Mouse (Mus musculus) stomach, embryonic 14.5 days (tissue): Measurements from ENCODE around the gene Pld4. TPM values are rescaled to one million over a fixed set of nuclear protein-coding genes. Genes with fewer than 3 reads are reported as not detected.
"Not testable (repeated sequence)": the region's sequence is repeated elsewhere in the genome, so short reads cannot be mapped to it uniquely, and the experiment has no call there.

Experiments
- ATAC-seq: fragments of 200-750 bp; cut with Nextera tagmentation; 2 replicates; pipeline ENCODE4 v1.8.0; 2017; ENCODE audit warnings: low read depth, moderate TSS enrichment; ENCODE audit not compliant: insufficient number of reproducible peaks, insufficient read depth, low FRiP score
- H3K27ac ChIP-seq: fragments of 300-500 bp; sonication (generic); 2 replicates; pipeline ENCODE4 v1.5.1; 2014; ENCODE audit warnings: mild to moderate bottlenecking, low read length, moderate library complexity, mixed read lengths
- H3K27me3 ChIP-seq: fragments of 300-500 bp; sonication (generic); 2 replicates; pipeline ENCODE4 v1.6.1; 2014; ENCODE audit warnings: low read length, control low read depth, mixed read lengths; ENCODE audit not compliant: control insufficient read depth, insufficient read depth
- H3K36me3 ChIP-seq: fragments of 300-500 bp; sonication (generic); 2 replicates; pipeline ENCODE4 v1.6.1; 2014; ENCODE audit warnings: mild to moderate bottlenecking, control low read depth, low read length, moderate library complexity, mixed read lengths; ENCODE audit not compliant: control insufficient read depth, insufficient read depth
- H3K4me1 ChIP-seq: fragments of 300-500 bp; sonication (generic); 2 replicates; pipeline ENCODE4 v1.6.1; 2014; ENCODE audit warnings: low read length, control low read depth, mixed read lengths; ENCODE audit not compliant: control insufficient read depth, insufficient read depth
- H3K4me2 ChIP-seq: fragments of 300-500 bp; sonication (generic); replicated peaks from 2 replicates; pipeline ENCODE4 v1.6.1; 2014; ENCODE audit warnings: low read depth, low read length, control low read depth
- H3K4me3 ChIP-seq: fragments of 300-500 bp; sonication (generic); 2 replicates; pipeline ENCODE4 v1.5.1; 2014; ENCODE audit warnings: low read depth, low read length, control low read depth
- H3K9ac ChIP-seq: fragments of 300-500 bp; sonication (generic); replicated peaks from 2 replicates; pipeline ENCODE4 v1.6.1; 2014; ENCODE audit warnings: low read depth, mild to moderate bottlenecking, control low read depth, low read length, moderate library complexity, mixed read lengths
- H3K9me3 ChIP-seq: fragments of 300-500 bp; sonication (generic); 2 replicates; pipeline ENCODE4 v1.6.1; 2016; ENCODE audit warnings: low read depth, low read length, control low read depth; ENCODE audit not compliant: control insufficient read depth
- WGBS: fragments of 180-500 bp; shearing (Covaris S2); extraction: QIAGEN DNeasy Blood & Tissue Kit; methylation state at CpG from one replicate; pipeline ENCODE4 v1.1.7; 2014; 5-methylcytosine and 5-hydroxymethylcytosine counted together
- microRNA-seq: library from miRNA; unstranded; fragments of <30 nt; microRNA quantifications from one replicate; pipeline ENCODE4, GENCODE M21; 2016
- polyA plus RNA-seq: library from polyadenylated mRNA; unstranded; fragments of >200 nt; fragmentation: Nextera tagmentation; extraction: Ambion mirVana; gene quantifications from 2 replicates; pipeline ENCODE4 v1.2.1, GENCODE M21; 2014

Pld4 gene
- polyA plus RNA-seq, 1 experiment from 2014 or later = 13.3 TPM

DNA sequence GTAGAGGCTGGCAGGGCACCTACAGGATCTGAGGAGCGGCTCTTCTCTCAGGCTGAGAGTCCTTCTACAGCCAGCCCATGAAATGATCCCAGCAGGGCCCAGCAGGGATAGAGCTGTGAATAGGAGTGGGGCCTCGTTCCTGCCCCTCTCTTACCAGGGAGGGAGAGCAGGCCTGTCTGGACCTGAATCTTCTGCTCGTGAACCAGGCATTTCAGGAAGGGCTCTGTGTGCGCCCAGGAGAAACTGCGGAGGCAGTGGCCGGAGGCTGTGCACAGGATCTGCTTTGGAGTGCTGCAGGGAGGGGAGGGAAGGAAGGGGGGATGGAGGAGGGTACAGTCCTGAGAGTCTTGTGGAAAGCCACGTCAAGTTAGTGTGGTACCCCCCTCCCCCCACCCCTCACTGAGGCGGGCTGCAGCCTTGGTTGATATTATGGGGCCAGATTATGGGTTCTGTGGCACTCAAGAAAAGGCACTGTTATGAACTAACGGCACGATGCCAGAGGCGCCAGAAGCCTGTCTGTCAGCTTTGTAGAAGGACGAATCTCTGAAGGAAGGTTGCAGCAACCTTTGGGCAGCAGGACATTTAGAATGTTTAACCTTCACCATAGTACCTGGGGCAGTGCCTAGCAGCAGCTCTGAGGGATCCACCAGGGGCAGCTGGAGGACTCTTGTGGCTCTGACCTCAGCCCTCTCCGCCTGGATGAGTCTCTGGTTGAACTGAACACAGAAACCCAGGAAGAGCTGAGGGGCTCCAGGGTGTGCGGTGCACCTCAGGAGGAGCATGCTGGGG lies 54.4 kb downstream of the Pld4 start:
- Histone ChIP-seq H3K27ac (no peak overlapping the region; the same call in 1 of the 2 replicates), H3K4me2 (no peak overlapping the region), H3K4me1 (no peaks in the 10 kb centered on the region), H3K36me3 (peaks cover 30% of the 10 kb centered on the region), H3K4me3 (no peak overlapping the region), H3K9me3 (no peaks in the 10 kb centered on the region), H3K9ac (no peak overlapping the region), H3K27me3 (no peaks in the 10 kb centered on the region)
- 71% methylated on average over 14 of the region's 14 CpGs for WGBS
- no peak for ATAC-seq

DNA sequence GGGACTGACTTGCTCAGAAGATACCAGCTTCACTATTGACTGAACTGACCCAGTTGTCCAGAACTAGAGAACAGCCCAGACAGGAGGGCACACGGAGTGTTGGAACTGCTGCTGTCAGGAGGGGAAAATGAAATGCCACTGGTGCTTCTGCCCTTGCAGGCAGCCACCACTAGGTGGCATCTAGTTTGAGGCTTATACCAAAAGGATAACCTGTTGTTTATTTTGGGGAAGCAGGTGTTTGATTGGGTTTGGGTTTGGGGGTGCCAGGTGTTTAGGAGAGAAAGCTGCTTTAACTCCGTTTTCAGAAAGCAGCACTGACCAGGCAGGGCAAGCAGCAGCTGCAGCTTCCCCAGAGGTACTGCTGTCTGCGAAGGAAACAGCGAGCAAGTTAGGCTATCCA lies 55.8 kb downstream of the Pld4 start:
- H3K4me1 ChIP-seq = no peaks in the 10 kb centered on the region
- H3K36me3 ChIP-seq = peaks cover 41% of the 10 kb centered on the region
- no peak overlapping the region for H3K4me2 ChIP-seq
- WGBS = 54% methylated on average over 4 of the region's 4 CpGs
- no peak overlapping the region for H3K27ac ChIP-seq
- no peak overlapping the region for H3K9ac ChIP-seq
- ATAC-seq = no peak
- H3K27me3 ChIP-seq = no peaks in the 10 kb centered on the region
- no peak overlapping the region for H3K4me3 ChIP-seq
- H3K9me3 ChIP-seq = no peaks in the 10 kb centered on the region

GRCm38 (mm10) chr12:112816866-112817265 lies 56.4 kb downstream of the Pld4 start:
- H3K9me3 ChIP-seq, H3K4me3 ChIP-seq, H3K4me1 ChIP-seq, H3K4me2 ChIP-seq, H3K9ac ChIP-seq, H3K27ac ChIP-seq, H3K27me3 ChIP-seq, ATAC-seq: not testable (repeated sequence)
- peaks cover 46% of the 10 kb centered on the region for H3K36me3 ChIP-seq
- 84% methylated on average over 7 of the region's 7 CpGs for WGBS

Small RNA genes lying within 50 kb of the gene (microRNA-seq; reads per million reads assigned to microRNA genes)
- 1.0 reads per million for gene Mir6940

Other genes with a start within 250 kb of the Pld4 start
- 2.1 and 2.7 TPM in 2 replicates for gene Tmem179, start 243.9 kb upstream of the Pld4 start, polyA plus RNA-seq
- gene Inf2, start 171.9 kb upstream of the Pld4 start, polyA plus RNA-seq = 4.4 and 5.0 TPM in 2 replicates
- 2.8 and 3.1 TPM in 2 replicates for gene Adssl1, start 140.6 kb upstream of the Pld4 start, polyA plus RNA-seq
- 250 and 274 TPM in 2 replicates for gene Siva1, start 116.0 kb upstream of the Pld4 start, polyA plus RNA-seq
- 55.6 and 64.6 TPM in 2 replicates for gene Akt1, start 85.8 kb upstream of the Pld4 start, polyA plus RNA-seq
- gene Zbtb42, start 81.8 kb upstream of the Pld4 start, polyA plus RNA-seq = 10.9 and 14.2 TPM in 2 replicates
- 15.8 and 16.2 TPM in 2 replicates for gene Cep170b, start 40.2 kb upstream of the Pld4 start, polyA plus RNA-seq
- 4.6 and 5.0 TPM in 2 replicates for gene Ahnak2, start 42.0 kb downstream of the Pld4 start, polyA plus RNA-seq
- 6.1 and 8.2 TPM in 2 replicates for gene Clba1, start 48.3 kb downstream of the Pld4 start, polyA plus RNA-seq
- gene Cdca4, start 68.8 kb downstream of the Pld4 start, polyA plus RNA-seq = 123 and 130 TPM in 2 replicates
- gene Gpr132, start 107.6 kb downstream of the Pld4 start, polyA plus RNA-seq = 0.26 and 0.52 TPM in 2 replicates
- gene Jag2, start 169.1 kb downstream of the Pld4 start, polyA plus RNA-seq = 8.4 and 8.5 TPM in 2 replicates
- 105 and 125 TPM in 2 replicates for gene Nudt14, start 181.5 kb downstream of the Pld4 start, polyA plus RNA-seq
- gene Btbd6, start 215.8 kb downstream of the Pld4 start, polyA plus RNA-seq = 22.5 and 27.0 TPM in 2 replicates
- 70.3 and 71.5 TPM in 2 replicates for gene Brf1, start 240.0 kb downstream of the Pld4 start, polyA plus RNA-seq